Mouse (Mus musculus) brain, embryonic 14.5 days (tissue): ENCODE measurements at regions not wholly inside any gene's neighbourhood (a gene's known extent, or its start where the extent isn't known, plus 50 kb on each side); places are given as distances from the start of the nearest gene placed in this dataset.

ENCODE experiments used
- CTCF ChIP-seq: fragments of 200-500 bp; IDR thresholded peaks from 2 replicates; pipeline ENCODE4 v1.5.1; 2012; ENCODE audit warnings: inconsistent platforms, mild to moderate bottlenecking, moderate library complexity, borderline replicate concordance; ENCODE audit not compliant: insufficient read depth, insufficient read length; ENCODE audit errors: extremely low read depth
- POLR2A ChIP-seq: fragments of 200-500 bp; IDR thresholded peaks from 2 replicates; pipeline ENCODE4 v1.6.1; 2012; ENCODE audit warnings: mild to moderate bottlenecking, inconsistent platforms, borderline replicate concordance; ENCODE audit not compliant: poor library complexity, insufficient read depth, insufficient read length, severe bottlenecking; ENCODE audit errors: extremely low read depth

DNA sequence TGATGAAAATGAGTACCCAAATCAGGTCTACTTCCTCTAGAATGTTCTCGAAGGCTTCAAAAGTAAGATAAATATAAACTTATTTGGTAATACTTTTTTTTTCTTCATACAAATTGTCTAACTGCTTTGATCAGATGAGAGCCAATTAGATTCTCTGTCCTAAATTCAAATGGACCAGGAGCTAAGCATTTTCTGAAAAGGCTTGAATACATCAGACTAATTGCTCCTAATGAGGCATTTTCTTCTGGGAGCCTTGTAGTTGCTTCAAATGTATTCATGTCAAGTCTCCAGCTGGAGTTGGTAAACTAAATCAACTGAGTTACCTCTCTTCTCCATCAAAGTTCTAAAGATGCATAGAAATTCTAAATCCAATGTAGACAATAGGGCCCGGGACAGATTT, 66.1 kb upstream of the Cldn18 start:
- TF ChIP-seq CTCF (no peak), POLR2A (no peak)
